Mouse (Mus musculus): ENCODE data around the gene Sectm1a.
"Not testable (repeated sequence)": the region's sequence is repeated elsewhere in the genome, so short reads cannot be mapped to it uniquely, and the experiment has no call there.

- not testable (repeated sequence) for TF ChIP-seq CTCF (IDR thresholded peaks at IDR 0.05; ENCODE audit: control insufficient read depth, insufficient read depth, insufficient replicate concordance, low read depth, low read length); POLR2A (IDR thresholded peaks at IDR 0.05; ENCODE audit: control insufficient read depth, low read depth, low read length)
Measured at GRCm38 (mm10) chr11:121043025-121043424, 38.0 kb downstream of the Sectm1a start.
